Mouse (Mus musculus): ENCODE results near the gene Btbd35f24.
"Not testable (repeated sequence)": the region's sequence is repeated elsewhere in the genome, so short reads cannot be mapped to it uniquely, and the experiment has no call there.

Gene Btbd35f24

GRCm38 (mm10) chrX:3195727-3196126 lies at the start of gene Btbd35f24:
Btbd35f24 (minus strand) TSS chrX:3195827.
- DNase-seq = not testable (repeated sequence)

Data from cerebellum, adult 18-20 months (tissue).